Mouse (Mus musculus) MEL (cell line): ENCODE measurements around the gene Tyw5. TPM values are rescaled to one million over a fixed set of nuclear protein-coding genes. Genes with fewer than 3 reads are reported as not detected.

ENCODE experiments used
- DNase-seq: peaks from one replicate; pipeline ENCODE4 v3.0.0; 2011; ENCODE audit warnings: low read depth, low spot score
- H3K27ac ChIP-seq: 2 replicates; pipeline ENCODE4 v1.5.1; 2012; ENCODE audit warnings: low read depth, mild to moderate bottlenecking, control low read depth, low read length, moderate library complexity; ENCODE audit not compliant: control insufficient read depth
- H3K27me3 ChIP-seq, 2 experiments: fragments of 150-350 bp in 1 of 2; sonication (generic) in 1 of 2; 2 replicates each; pipeline ENCODE4 v1.6.1; 2012; ENCODE audit warnings: low read length in 2 of 2, mild to moderate bottlenecking in 2 of 2, improper control_type of control experiment in 1 of 2, moderate library complexity in 1 of 2; ENCODE audit not compliant: insufficient read depth in 2 of 2, control insufficient read depth in 1 of 2
- H3K36me3 ChIP-seq, 2 experiments: 2 replicates each; pipeline ENCODE4 v1.6.1; 2012 to 2014; ENCODE audit warnings: low read length in 2 of 2, improper control_type of control experiment in 1 of 2, inconsistent platforms in 1 of 2, mild to moderate bottlenecking in 1 of 2; ENCODE audit not compliant: insufficient read depth in 2 of 2, control insufficient read depth in 1 of 2
- H3K4me1 ChIP-seq, 2 experiments: fragments of 150-350 bp in 1 of 2; sonication (generic) in 1 of 2; 2 replicates each; pipeline ENCODE4 v1.6.1; 2012; ENCODE audit warnings: low read length in 2 of 2, improper control_type of control experiment in 1 of 2, mild to moderate bottlenecking in 1 of 2; ENCODE audit not compliant: insufficient read depth in 2 of 2, control insufficient read depth in 1 of 2
- H3K4me3 ChIP-seq, 2 experiments: fragments of 150-350 bp in 1 of 2; sonication (generic) in 1 of 2; 2 replicates each; pipeline ENCODE4 v1.5.1; 2012; ENCODE audit warnings: low read depth in 2 of 2, low read length in 2 of 2, mild to moderate bottlenecking in 2 of 2, moderate library complexity in 2 of 2, control low read depth in 1 of 2, improper control_type of control experiment in 1 of 2; ENCODE audit not compliant: control insufficient read depth in 1 of 2, insufficient read depth in 1 of 2
- H3K79me2 ChIP-seq: 2 replicates; pipeline ENCODE4 v1.6.1; 2012; ENCODE audit warnings: mild to moderate bottlenecking, low read length, moderate library complexity; ENCODE audit not compliant: control insufficient read depth, poor library complexity, insufficient read depth
- H3K9ac ChIP-seq: 2 replicates; pipeline ENCODE4 v1.6.1; 2012; ENCODE audit warnings: low read depth, mild to moderate bottlenecking, control low read depth, low read length, moderate library complexity; ENCODE audit not compliant: control insufficient read depth, poor library complexity, severe bottlenecking
- H3K9me3 ChIP-seq: fragments of 150-350 bp; sonication (generic); replicated peaks from 2 replicates; pipeline ENCODE4 v1.6.1; 2012; ENCODE audit warnings: mild to moderate bottlenecking, low read length, improper control_type of control experiment, moderate library complexity; ENCODE audit not compliant: insufficient read depth
- CHD1 ChIP-seq: IDR thresholded peaks from 2 replicates; pipeline ENCODE4 v1.6.1; 2012; ENCODE audit warnings: low read depth, mild to moderate bottlenecking, inconsistent platforms, low read length, improper control_type of control experiment
- CHD2 ChIP-seq: IDR thresholded peaks from 2 replicates; pipeline ENCODE4 v1.6.1; 2011; ENCODE audit warnings: low read length, improper control_type of control experiment
- E2F4 ChIP-seq: IDR thresholded peaks from 2 replicates; pipeline ENCODE4 v1.6.1; 2011; ENCODE audit warnings: low read depth, low read length, improper control_type of control experiment, borderline replicate concordance
- ELF1 ChIP-seq: IDR thresholded peaks from 2 replicates; pipeline ENCODE4 v1.6.1; 2014; ENCODE audit warnings: low read depth, mild to moderate bottlenecking, inconsistent platforms, low read length, improper control_type of control experiment, moderate library complexity
- EP300 ChIP-seq, 2 experiments: IDR thresholded peaks; 2 replicates each; pipeline ENCODE4 v1.6.1; 2011; ENCODE audit warnings: improper control_type of control experiment in 2 of 2, low read length in 2 of 2, low read depth in 1 of 2, mild to moderate bottlenecking in 1 of 2
- ETS1 ChIP-seq: IDR thresholded peaks from 2 replicates; pipeline ENCODE4 v1.6.1; 2012; ENCODE audit warnings: low read depth, mild to moderate bottlenecking, inconsistent platforms, low read length, improper control_type of control experiment, moderate library complexity
- GABPA ChIP-seq: IDR thresholded peaks from 2 replicates; pipeline ENCODE4 v1.6.1; 2012; ENCODE audit warnings: low read depth, mild to moderate bottlenecking, inconsistent platforms, low read length, improper control_type of control experiment, moderate library complexity
- GATA1 ChIP-seq: IDR thresholded peaks from 2 replicates; pipeline ENCODE4 v1.6.1; 2011; ENCODE audit warnings: low read depth, low read length, improper control_type of control experiment
- KAT2A ChIP-seq: conservative IDR thresholded peaks from 2 replicates; pipeline ENCODE4 v1.6.1; 2012; ENCODE audit warnings: low read depth, low read length, improper control_type of control experiment, inconsistent platforms
- MAX ChIP-seq: IDR thresholded peaks from 2 replicates; pipeline ENCODE4 v1.6.1; 2011; ENCODE audit warnings: low read length, improper control_type of control experiment
- MAZ ChIP-seq: IDR thresholded peaks from 2 replicates; pipeline ENCODE4 v1.6.1; 2012; ENCODE audit warnings: low read depth, mild to moderate bottlenecking, inconsistent platforms, low read length, improper control_type of control experiment
- MEF2A ChIP-seq: IDR thresholded peaks from 2 replicates; pipeline ENCODE4 v1.6.1; 2014; ENCODE audit warnings: low read depth, mild to moderate bottlenecking, inconsistent platforms, low read length, improper control_type of control experiment; ENCODE audit not compliant: poor library complexity, insufficient replicate concordance, severe bottlenecking; ENCODE audit errors: extremely low read depth
- MYC ChIP-seq: IDR thresholded peaks from 2 replicates; pipeline ENCODE4 v1.6.1; 2011; ENCODE audit warnings: low read depth, mild to moderate bottlenecking, low read length, improper control_type of control experiment, moderate library complexity
- NRF1 ChIP-seq: IDR thresholded peaks from 2 replicates; pipeline ENCODE4 v1.6.1; 2014; ENCODE audit warnings: low read depth, mild to moderate bottlenecking, inconsistent platforms, low read length, improper control_type of control experiment, moderate library complexity; ENCODE audit not compliant: poor library complexity, insufficient read depth, severe bottlenecking
- POLR2A ChIP-seq, 2 experiments: IDR thresholded peaks; 2 replicates each; pipeline ENCODE4 v1.6.1; 2011 to 2012; ENCODE audit warnings: low read length in 2 of 2, mild to moderate bottlenecking in 2 of 2, control low read depth in 1 of 2, improper control_type of control experiment in 1 of 2, low read depth in 1 of 2, moderate library complexity in 1 of 2; ENCODE audit not compliant: control insufficient read depth in 1 of 2, insufficient read depth in 1 of 2, poor library complexity in 1 of 2
- POLR2AphosphoS2 ChIP-seq: IDR thresholded peaks from 2 replicates; pipeline ENCODE4 v1.6.1; 2011; ENCODE audit warnings: low read length, improper control_type of control experiment
- POLR2AphosphoS5 ChIP-seq: IDR thresholded peaks from 2 replicates; pipeline ENCODE4 v1.6.1; 2012; ENCODE audit warnings: low read depth, borderline replicate concordance, mild to moderate bottlenecking, inconsistent platforms, low read length, moderate library complexity, mixed read lengths
- RAD21 ChIP-seq: IDR thresholded peaks from 2 replicates; pipeline ENCODE4 v1.6.1; 2011; ENCODE audit warnings: mild to moderate bottlenecking, low read depth, low read length, improper control_type of control experiment
- RCOR1 ChIP-seq: IDR thresholded peaks from 2 replicates; pipeline ENCODE4 v1.6.1; 2012; ENCODE audit warnings: low read depth, mild to moderate bottlenecking, inconsistent platforms, low read length, improper control_type of control experiment
- SIN3A ChIP-seq: IDR thresholded peaks from 2 replicates; pipeline ENCODE4 v1.6.1; 2012; ENCODE audit warnings: low read length, improper control_type of control experiment, inconsistent platforms
- SMC3 ChIP-seq: IDR thresholded peaks from 2 replicates; pipeline ENCODE4 v1.6.1; 2011; ENCODE audit warnings: low read depth, low read length, improper control_type of control experiment
- TCF12 ChIP-seq: IDR thresholded peaks from 2 replicates; pipeline ENCODE4 v1.6.1; 2014; ENCODE audit warnings: low read depth, mild to moderate bottlenecking, inconsistent platforms, low read length, improper control_type of control experiment, moderate library complexity
- UBTF ChIP-seq: IDR thresholded peaks from 2 replicates; pipeline ENCODE4 v1.6.1; 2012; ENCODE audit warnings: low read depth, mild to moderate bottlenecking, inconsistent platforms, low read length, improper control_type of control experiment, moderate library complexity, borderline replicate concordance; ENCODE audit not compliant: insufficient read depth
- USF1 ChIP-seq: IDR thresholded peaks from 2 replicates; pipeline ENCODE4 v1.6.1; 2014; ENCODE audit warnings: low read depth, mild to moderate bottlenecking, inconsistent platforms, low read length, improper control_type of control experiment, moderate library complexity
- polyA plus RNA-seq, 2 experiments: library from polyadenylated mRNA; stranded (reverse) in 1 of 2; unstranded in 1 of 2; fragments of >175 nt in 1 of 2; fragments of >200 nt in 1 of 2; gene quantifications; 2 replicates each; pipeline versions ENCODE4 v1.2.1 to v1.2.4; 2012; ENCODE audit warnings: low replicate concordance in 2 of 2, low read depth in 1 of 2; ENCODE audit not compliant: insufficient read length in 2 of 2, insufficient read depth in 1 of 2, missing spikeins in 1 of 2
- total RNA-seq: library from RNA; depleted of rRNA; stranded (reverse); fragments of 300-350 nt; gene quantifications from 2 replicates; pipeline ENCODE4 v1.2.3, GENCODE M21; 2012

Gene Tyw5
- total and polyA plus RNA-seq, 3 experiments, result 15.8 to 18.5 TPM; not detected in 1

DNA sequence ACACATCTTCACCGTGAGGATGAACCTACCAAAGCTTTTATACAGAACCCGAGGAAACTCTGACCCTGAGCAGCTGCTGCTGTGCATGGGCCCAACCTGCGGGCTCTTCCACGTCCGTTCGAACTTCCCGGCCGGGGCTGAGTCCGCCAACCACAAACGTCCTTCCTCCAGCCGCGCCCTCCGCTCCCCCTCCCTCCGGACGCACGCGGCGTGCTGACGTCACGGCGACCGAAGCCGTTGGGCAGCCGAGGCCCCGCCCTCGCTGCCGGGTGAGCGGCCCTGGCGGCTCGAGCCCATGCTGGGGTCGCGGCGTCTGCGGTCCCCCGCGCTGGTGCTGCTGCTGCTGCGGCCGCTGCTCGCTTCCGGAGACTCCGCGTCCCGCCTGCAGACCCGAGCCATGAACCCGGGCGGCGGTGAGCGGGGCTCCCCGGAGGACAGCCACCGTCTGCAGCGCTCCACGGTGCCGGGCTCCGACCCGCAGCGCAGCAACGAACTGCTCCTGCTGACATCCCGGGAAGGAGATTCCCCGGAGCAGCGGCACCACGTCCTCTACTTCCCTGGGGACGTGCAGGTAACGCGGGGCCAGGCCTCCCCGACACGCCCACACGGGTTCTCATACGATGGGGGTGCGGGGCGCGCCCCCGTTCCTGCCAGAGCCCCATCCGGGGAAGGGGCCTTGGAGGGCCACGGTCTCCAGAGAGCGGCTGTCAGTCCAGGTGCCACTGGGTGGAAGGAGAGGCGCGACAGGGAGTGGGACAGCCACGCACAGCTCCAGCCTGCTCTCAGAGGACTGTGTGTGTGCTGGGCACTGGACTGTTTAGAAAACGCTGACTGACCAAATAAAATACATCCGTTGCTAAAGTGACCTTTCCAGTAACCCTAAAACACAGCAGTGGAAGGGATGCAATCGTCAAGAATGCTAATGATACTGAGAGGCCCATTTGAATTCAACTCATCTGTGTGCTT is 29.2 kb downstream of the Tyw5 start, which contains the start of gene 1700066M21Rik (continued):
- TF ChIP-seq POLR2AphosphoS5 (no peak), POLR2A (IDR thresholded peaks at IDR 0.05; ENCODE audit: control insufficient read depth in 1 of 2, insufficient read depth in 1 of 2, low read depth in 1 of 2, low read length in 2 of 2, poor library complexity in 1 of 2) (peak; percentile 91 to 99), USF1 (no peak), KAT2A (peak; percentile 34; the same call in 1 of the 2 replicates)

DNA sequence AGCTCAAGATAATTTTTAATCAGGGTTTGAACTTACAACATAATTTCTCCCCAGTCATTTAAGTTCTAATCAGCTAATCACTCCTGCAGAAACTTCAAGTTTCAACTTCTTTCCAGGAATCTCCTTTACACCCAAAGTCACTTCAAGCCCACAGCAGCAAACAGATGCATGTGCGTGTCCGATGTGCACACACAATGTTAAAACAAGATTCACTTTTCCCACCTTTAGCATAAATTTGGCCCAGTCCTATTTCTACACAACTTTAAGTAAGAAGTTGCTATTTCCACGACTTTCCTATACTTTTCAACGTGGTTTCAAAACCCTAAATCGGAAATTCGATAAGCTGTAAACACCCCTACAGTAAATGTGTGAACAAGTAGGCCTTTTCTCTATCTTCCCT is 30.1 kb downstream of the Tyw5 start:
- peaks cover 11% of the 10 kb centered on the region for H3K79me2 ChIP-seq
- peak overlapping the region; percentile 80 for H3K27ac ChIP-seq
- H3K4me1 ChIP-seq, result peaks cover 6 to 17% of the 10 kb centered on the region in 2 experiments
- H3K9me3 ChIP-seq, result no peaks in the 10 kb centered on the region
- peak; percentile 58 for DNase-seq
- H3K36me3 ChIP-seq, result peaks cover 2 to 26% of the 10 kb centered on the region in 2 experiments; a peak in 3 of 4 replicates
- H3K27me3 ChIP-seq, result no peaks in the 10 kb centered on the region
- H3K4me3 ChIP-seq, result peak overlapping the region; percentile 76 to 88
- H3K9ac ChIP-seq, result peak overlapping the region; percentile 90
- TF ChIP-seq SMC3, result no peak
- TF ChIP-seq RCOR1, result no peak
- no peak for TF ChIP-seq POLR2AphosphoS2
- peak; percentile 3 to 6; a peak in 1 of 4 replicates for TF ChIP-seq EP300 (IDR thresholded peaks at IDR 0.05; ENCODE audit: low read depth in 1 of 2, low read length in 2 of 2)
- TF ChIP-seq MAX, result peak; percentile 15; the same call in 1 of the 2 replicates
- peak; percentile 11; the same call in 1 of the 2 replicates for TF ChIP-seq GATA1
- peak; percentile 28; the same call in 1 of the 2 replicates for TF ChIP-seq MYC
- no peak for TF ChIP-seq GABPA
- no peak; the same call in 1 of the 2 replicates for TF ChIP-seq TCF12
- TF ChIP-seq, all 39 proteins: peak for 4

DNA sequence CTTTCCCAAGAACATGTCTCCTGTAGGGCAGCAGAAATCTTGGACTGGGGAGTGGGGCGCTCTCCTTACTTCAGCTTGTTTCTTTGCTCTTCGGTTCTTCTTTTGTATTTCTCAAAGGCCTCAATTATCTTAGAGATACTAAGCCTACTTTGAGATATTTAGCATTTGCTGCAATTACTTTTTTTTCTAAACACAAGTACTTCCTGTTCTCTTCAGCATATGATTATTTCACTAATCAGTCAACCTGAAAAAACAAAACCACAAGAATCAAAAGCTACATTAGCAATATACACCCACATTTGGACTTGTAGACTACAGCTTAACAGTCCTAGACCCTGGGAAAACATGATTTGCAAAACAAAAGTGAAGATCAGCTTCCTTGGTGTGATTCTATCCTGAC is 31.6 kb downstream of the Tyw5 start:
- peak; percentile 62 for DNase-seq
- no peaks in the 10 kb centered on the region for H3K9me3 ChIP-seq
- peaks cover 6 to 17% of the 10 kb centered on the region in 2 experiments for H3K4me1 ChIP-seq
- H3K27ac ChIP-seq, result peak overlapping the region; percentile 32
- H3K4me3 ChIP-seq, result no peak overlapping the region; a peak in 1 of 4 replicates
- H3K27me3 ChIP-seq, result no peaks in the 10 kb centered on the region
- no peak overlapping the region for H3K9ac ChIP-seq
- H3K36me3 ChIP-seq, result peaks cover 0 to 26% of the 10 kb centered on the region in 2 experiments; a peak in 2 of 4 replicates
- H3K79me2 ChIP-seq, result peaks cover 11% of the 10 kb centered on the region
- peak; percentile 57 to 73 for TF ChIP-seq EP300 (IDR thresholded peaks at IDR 0.05; ENCODE audit: low read depth in 1 of 2, low read length in 2 of 2)
- TF ChIP-seq POLR2AphosphoS5, result no peak
- peak; percentile 82 for TF ChIP-seq SIN3A
- TF ChIP-seq MYC, result peak; percentile 60; the same call in 1 of the 2 replicates
- no peak for TF ChIP-seq RAD21
- TF ChIP-seq POLR2AphosphoS2, result no peak
- TF ChIP-seq NRF1, result no peak
- no peak for TF ChIP-seq POLR2A (IDR thresholded peaks at IDR 0.05; ENCODE audit: control insufficient read depth in 1 of 2, insufficient read depth in 1 of 2, low read depth in 1 of 2, low read length in 2 of 2, poor library complexity in 1 of 2)
- peak; percentile 78 for TF ChIP-seq RCOR1
- no peak for TF ChIP-seq KAT2A
- TF ChIP-seq ETS1, result peak; percentile 83
- peak; percentile 65; the same call in 1 of the 2 replicates for TF ChIP-seq ELF1
- TF ChIP-seq GABPA, result no peak
- no peak for TF ChIP-seq CHD2
- no peak for TF ChIP-seq MAZ
- no peak for TF ChIP-seq UBTF
- TF ChIP-seq E2F4, result no peak
- TF ChIP-seq SMC3, result no peak
- no peak for TF ChIP-seq CHD1
- no peak for TF ChIP-seq MEF2A
